Mouse (Mus musculus) thymus, adult 2 months (tissue): ENCODE results near the gene Bmp5. TPM values are rescaled to one million over a fixed set of nuclear protein-coding genes. Genes with fewer than 3 reads are reported as not detected.

Source experiments
- DNase-seq: peaks from one replicate; pipeline ENCODE4 v3.0.0; 2021
- H3K27ac ChIP-seq: fragments of 200-500 bp; 2 replicates; pipeline ENCODE4 v1.5.1; 2012; ENCODE audit warnings: low read length, control low read depth; ENCODE audit not compliant: control insufficient read depth, insufficient read depth
- H3K27me3 ChIP-seq: fragments of 200-500 bp; 2 replicates; pipeline ENCODE4 v1.6.1; 2012; ENCODE audit warnings: mild to moderate bottlenecking, low read length, moderate library complexity, mixed read lengths; ENCODE audit not compliant: control insufficient read depth, insufficient read depth
- H3K36me3 ChIP-seq: fragments of 200-500 bp; 2 replicates; pipeline ENCODE4 v1.6.1; 2012; ENCODE audit warnings: mild to moderate bottlenecking, low read length, moderate library complexity; ENCODE audit not compliant: control insufficient read depth, insufficient read depth
- H3K4me1 ChIP-seq: fragments of 200-500 bp; replicated peaks from 2 replicates; pipeline ENCODE4 v1.6.1; 2012; ENCODE audit warnings: low read length; ENCODE audit not compliant: control insufficient read depth, insufficient read depth
- H3K4me3 ChIP-seq: fragments of 200-500 bp; 2 replicates; pipeline ENCODE4 v1.5.1; 2012; ENCODE audit warnings: mild to moderate bottlenecking, low read length, control low read depth, moderate library complexity; ENCODE audit not compliant: control insufficient read depth, insufficient read depth
- CTCF ChIP-seq: fragments of 200-500 bp; IDR thresholded peaks from 2 replicates; pipeline ENCODE4 v1.5.1; 2012; ENCODE audit warnings: mild to moderate bottlenecking, control low read depth, low read length, moderate library complexity, borderline replicate concordance; ENCODE audit not compliant: control insufficient read depth, poor library complexity, insufficient read depth; ENCODE audit errors: extremely low read depth
- POLR2A ChIP-seq: fragments of 200-500 bp; IDR thresholded peaks from 2 replicates; pipeline ENCODE4 v1.6.1; 2012; ENCODE audit warnings: mild to moderate bottlenecking, low read length, control low read depth, moderate library complexity; ENCODE audit not compliant: control insufficient read depth, poor library complexity, insufficient read depth; ENCODE audit errors: extremely low read depth
- WGBS: fragments of 180-500 bp; shearing (Covaris S2); methylation state at CpG from one replicate; pipeline ENCODE4 v1.1.7; 2018; 5-methylcytosine and 5-hydroxymethylcytosine counted together
- polyA plus RNA-seq: library from polyadenylated mRNA; depleted of rRNA; stranded (reverse); fragments of >200 nt; gene quantifications from 2 replicates; pipeline ENCODE4 v1.2.3, GENCODE M21; 2012; rRNA removed

Gene Bmp5
- polyA plus RNA-seq, 1 experiment = 0.04 TPM

DNA sequence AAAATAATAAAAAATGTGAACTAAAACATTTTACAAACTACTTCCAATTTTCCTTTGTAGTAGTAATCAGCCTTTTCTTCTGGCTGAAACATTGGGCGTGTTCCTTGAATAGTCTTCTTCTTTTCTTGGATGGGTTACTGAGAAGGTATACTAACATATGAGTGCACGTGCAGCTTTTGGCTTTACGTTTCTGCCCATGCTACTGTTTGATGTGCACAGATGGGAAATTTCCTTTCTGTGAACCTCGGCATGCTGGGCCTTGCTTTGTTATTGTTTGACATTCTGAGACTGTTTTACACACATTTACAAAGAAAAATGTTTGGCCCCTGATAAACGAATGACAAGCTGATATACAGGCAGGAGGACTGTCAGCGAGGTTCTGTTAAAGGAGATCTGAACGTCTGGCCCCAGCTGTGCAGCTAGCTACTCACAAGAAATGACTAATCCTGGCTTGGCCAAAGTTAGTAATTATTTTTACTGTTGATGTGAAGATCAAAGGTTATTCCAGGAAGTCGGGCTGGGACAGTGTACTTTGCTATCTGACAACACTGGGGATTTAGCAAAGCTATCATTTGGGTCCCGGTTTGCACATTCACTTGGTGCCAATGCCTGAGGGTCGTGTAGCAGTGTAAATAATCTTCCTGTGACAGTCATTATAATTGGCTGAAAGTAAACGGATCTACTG lies 152.2 kb downstream of the Bmp5 start:
- H3K27ac ChIP-seq = no peak overlapping the region
- no peak for DNase-seq
- no peak for TF ChIP-seq CTCF
- no peak for TF ChIP-seq POLR2A

DNA sequence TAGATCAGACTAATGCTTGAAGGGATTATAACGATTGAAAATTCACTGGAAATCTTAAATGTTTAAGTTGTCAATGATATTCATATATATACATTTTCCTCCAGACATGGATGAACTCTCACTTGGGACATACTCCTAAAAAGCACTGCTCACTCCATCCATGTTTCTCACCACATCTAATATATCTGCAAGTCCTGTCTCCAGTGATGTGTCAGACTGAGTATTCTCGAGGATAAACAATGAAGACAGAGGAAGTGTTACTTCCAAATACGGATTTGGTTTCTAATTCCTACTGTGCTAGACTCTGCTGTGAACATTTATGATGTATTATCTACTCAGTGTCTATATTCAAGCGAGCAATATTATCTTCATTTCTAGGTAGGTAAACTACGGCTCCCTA lies 152.9 kb downstream of the Bmp5 start:
- 83% methylated on average over 5 of the region's 5 CpGs for whole genome bisulfite sequencing
- H3K36me3 ChIP-seq = no peaks in the 10 kb centered on the region
- H3K27me3 ChIP-seq = no peaks in the 10 kb centered on the region
- no peak overlapping the region for H3K4me3 ChIP-seq
- no peaks in the 10 kb centered on the region for H3K4me1 ChIP-seq
- no peak overlapping the region for H3K27ac ChIP-seq
- TF ChIP-seq POLR2A (no peak), CTCF (no peak)
- DNase-seq = no peak

More for the DNA sequence above, 152.2 kb downstream of the Bmp5 start:
- WGBS = 70% methylated on average over 11 of the region's 11 CpGs
- Histone ChIP-seq H3K36me3 (no peaks in the 10 kb centered on the region), H3K27me3 (no peaks in the 10 kb centered on the region), H3K4me3 (no peak overlapping the region), H3K4me1 (no peaks in the 10 kb centered on the region)

DNA sequence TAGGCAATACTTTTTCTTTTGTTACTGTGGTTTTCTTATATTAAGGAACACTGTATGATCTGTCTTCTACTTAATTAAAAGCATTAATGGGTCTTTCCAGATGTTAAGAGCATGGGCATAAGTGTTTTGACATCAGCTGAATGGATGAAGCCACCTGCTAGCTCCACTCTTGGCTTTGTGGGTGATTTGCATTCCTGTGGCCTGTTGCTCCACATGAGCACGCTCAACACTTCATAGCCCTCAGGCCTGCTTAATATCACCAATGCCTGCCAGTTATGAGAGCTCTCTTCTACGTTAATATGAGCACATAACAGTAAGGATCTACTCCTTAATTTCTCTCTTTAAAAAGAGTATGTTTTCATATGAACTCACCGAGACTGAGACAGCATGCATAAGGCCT lies 169.5 kb downstream of the Bmp5 start:
- Histone ChIP-seq H3K4me3 (no peak overlapping the region), H3K4me1 (no peaks in the 10 kb centered on the region), H3K36me3 (no peaks in the 10 kb centered on the region), H3K27me3 (no peaks in the 10 kb centered on the region), H3K27ac (no peak overlapping the region)
- no peak for DNase-seq
- TF ChIP-seq CTCF (no peak), POLR2A (no peak)
- 84% methylated on average over 3 of the region's 3 CpGs for WGBS

Other genes starting within 250 kb of the Bmp5 start
- gene Tmod3, start 215.7 kb upstream of the Bmp5 start, polyA plus RNA-seq = 30.6 and 32.0 TPM in 2 replicates
- 0.20 and 0.26 TPM in 2 replicates for gene Tmod2, start 164.0 kb upstream of the Bmp5 start, polyA plus RNA-seq
- 13.6 and 16.4 TPM in 2 replicates for gene Lysmd2, start 149.6 kb upstream of the Bmp5 start, polyA plus RNA-seq
- gene Scg3, start 91.3 kb upstream of the Bmp5 start, polyA plus RNA-seq = 0.15 TPM in 2 replicates
- gene Hmgcll1, start 239.5 kb downstream of the Bmp5 start, polyA plus RNA-seq = 0.05 TPM in 1 of 2 replicates, not detected in the other